In genomic region chr14:43860522-43860921, GRCm38 (mm10) we compare ENCODE assay signal across 10 mouse cellular contexts. TPM values are rescaled to one million over a fixed set of nuclear protein-coding genes. Genes with fewer than 3 reads are reported as not detected.
A peak's percentile ranks its signal among the peaks of the same experiment; 100 is the strongest.
DNase-seq lines count a peak whose midpoint lies in the region; ATAC-seq and TF ChIP-seq lines count a peak whose summit lies in the region.
"Not testable (repeated sequence)": the region's sequence is repeated elsewhere in the genome, so short reads cannot be mapped to it uniquely, and the experiment has no call there.
"Had no signal": no experiment of that assay in that cellular context is flagged by ENCODE, and none has a peak within 500 bp of the region (broad histone marks: within the 10 kb centered on the region; RNA-seq: fewer than 3 reads in every experiment).

No protein-coding gene starts in this region.

- H3K36me3 ChIP-seq in ES-Bruce4 (ENCODE audit: control insufficient read depth, insufficient read depth, low read length, poor library complexity, severe bottlenecking); hindbrain, embryonic 11.5 days (ENCODE audit: control insufficient read depth, insufficient read depth, low read length); liver, embryonic 11.5 days (ENCODE audit: control insufficient read depth, insufficient read depth, low read length); midbrain, postnatal 0 days (ENCODE audit: insufficient read depth, low read length): not testable (repeated sequence)

- DNase-seq in cerebellum, adult 11 months = peak; percentile 0
- peak; percentile 35 for DNase-seq in hindbrain, embryonic 11.5 days (ENCODE audit: low spot score)
- peak; percentile 7 for DNase-seq in layer of hippocampus, adult 9-10 months (ENCODE audit: low spot score)
- DNase-seq in liver, embryonic 11.5 days (ENCODE audit: low spot score) = peak; percentile 32
- peak; percentile 47 for DNase-seq in midbrain, postnatal 0 days (ENCODE audit: low spot score)
- DNase-seq in testis, postnatal 10 days (ENCODE audit: low spot score) = peak; percentile 46

- H3K9ac ChIP-seq in ES-Bruce4 (ENCODE audit: low read depth, poor library complexity, severe bottlenecking); hindbrain, embryonic 11.5 days (ENCODE audit: low read depth, low read length); liver, embryonic 11.5 days (ENCODE audit: low read depth, low read length); midbrain, postnatal 0 days (replicated peaks; ENCODE audit: low read length, poor library complexity, severe bottlenecking): not testable (repeated sequence)

- H3K4me1 ChIP-seq in ES-Bruce4 (ENCODE audit: control insufficient read depth, insufficient read depth, low read length); hindbrain, embryonic 11.5 days (replicated peaks; ENCODE audit: control insufficient read depth, insufficient read depth, low read length); liver, embryonic 11.5 days (replicated peaks; ENCODE audit: control insufficient read depth, insufficient read depth, low read length); midbrain, postnatal 0 days (ENCODE audit: insufficient read depth, low read length): not testable (repeated sequence)

- not testable (repeated sequence) for TF ChIP-seq EP300 in ES-Bruce4 (IDR thresholded peaks at IDR 0.05; ENCODE audit: insufficient read depth, low read depth, low read length)

- H3K27ac ChIP-seq in ES-Bruce4 (ENCODE audit: insufficient read depth, low read length); hindbrain, embryonic 11.5 days (ENCODE audit: low read depth, low read length); liver, embryonic 11.5 days (ENCODE audit: low read depth, low read length); midbrain, postnatal 0 days (ENCODE audit: low read depth, low read length): not testable (repeated sequence)

- peak; percentile 13 for TF ChIP-seq CTCF in ES-Bruce4 (IDR thresholded peaks at IDR 0.05; ENCODE audit: low read depth, low read length)
- TF ChIP-seq CTCF in midbrain, postnatal 0 days (IDR thresholded peaks at IDR 0.05) = peak; percentile 73

- not testable (repeated sequence) for H3K9me3 ChIP-seq in ES-Bruce4 (replicated peaks; ENCODE audit: control insufficient read depth, insufficient read depth, low read length, poor library complexity, severe bottlenecking); hindbrain, embryonic 11.5 days (ENCODE audit: control insufficient read depth, low read length); liver, embryonic 11.5 days (ENCODE audit: control insufficient read depth, low read length); midbrain, postnatal 0 days (ENCODE audit: low read length)

- not testable (repeated sequence) for H3K4me2 ChIP-seq in hindbrain, embryonic 11.5 days (replicated peaks; ENCODE audit: low read depth, low read length); liver, embryonic 11.5 days; midbrain, postnatal 0 days (ENCODE audit: low read depth, low read length, poor library complexity, severe bottlenecking)

- H3K27me3 ChIP-seq in ES-Bruce4 (ENCODE audit: control insufficient read depth, insufficient read depth, low read length, poor library complexity, severe bottlenecking); hindbrain, embryonic 11.5 days (ENCODE audit: control insufficient read depth, insufficient read depth, low read length); liver, embryonic 11.5 days (replicated peaks; ENCODE audit: control insufficient read depth, insufficient read depth, low read length); midbrain, postnatal 0 days (ENCODE audit: insufficient read depth, low read length): not testable (repeated sequence)

- ATAC-seq in frontal cortex, adult (ENCODE audit: low TSS enrichment) = peak; percentile 70; the same call in 1 of the 2 replicates
- not testable (repeated sequence) for ATAC-seq in hindbrain, embryonic 11.5 days (ENCODE audit: low FRiP score)
- ATAC-seq in liver, embryonic 11.5 days (replicated peaks; ENCODE audit: low FRiP score) = 0 out of 2 replicates have a peak, but pooled peaks have one; percentile 26
- ATAC-seq in midbrain, postnatal 0 days (ENCODE audit: low FRiP score) = 0 out of 2 replicates have a peak, but pooled peaks have one; percentile 32

- H3K4me3 ChIP-seq in ES-Bruce4 (ENCODE audit: low read depth, low read length); hindbrain, embryonic 11.5 days (ENCODE audit: low read depth, low read length); liver, embryonic 11.5 days (ENCODE audit: low read depth, low read length); midbrain, postnatal 0 days (ENCODE audit: low read depth, low read length): not testable (repeated sequence)

- TF ChIP-seq POLR2A in ES-Bruce4 (IDR thresholded peaks at IDR 0.05; ENCODE audit: insufficient read depth, low read length) = not testable (repeated sequence)

- WGBS in hindbrain, embryonic 11.5 days = 29% methylated on average over 2 of the region's 2 CpGs
- 24% methylated on average over 2 of the region's 2 CpGs for WGBS in liver, embryonic 11.5 days
- 28% methylated on average over 2 of the region's 2 CpGs for WGBS in midbrain, postnatal 0 days

RNA-seq across cellular contexts. Expression of gene Ear1, which starts 14.8 kb away (rescaled TPM):
- not detected in 2 replicates for polyA plus RNA-seq in ES-Bruce4 (2011; ENCODE audit: insufficient read depth, insufficient read length, low read depth, missing spikeins)
- not detected in 2 replicates for polyA plus RNA-seq in hindbrain, embryonic 11.5 days (2014; fragmentation: Nextera tagmentation; extraction: Ambion mirVana)
- 4.4 and 10.1 TPM in 2 replicates for polyA plus RNA-seq in liver, embryonic 11.5 days (2014; fragmentation: Nextera tagmentation; extraction: Ambion mirVana)
- not detected in 2 replicates for total RNA-seq in midbrain, postnatal 0 days (2014; rRNA removed)
- not detected in 2 replicates for polyA plus RNA-seq in midbrain, postnatal 0 days (2015; fragmentation: Nextera tagmentation; extraction: Ambion mirVana)
- total RNA-seq: layer of hippocampus, adult 8-10 months had no signal
- polyA plus RNA-seq: CD4-positive, CD25-positive, alpha-beta regulatory T cell, adult 4 months had no signal
